Mouse (Mus musculus) bone marrow macrophage, adult 2 months (primary cell): Measurements from ENCODE around the gene Zfp518a. TPM values are rescaled to one million over a fixed set of nuclear protein-coding genes. Genes with fewer than 3 reads are reported as not detected.

Experiments used
- H3K27ac ChIP-seq: 2 replicates; pipeline ENCODE4 v1.5.1; 2012; ENCODE audit warnings: low read depth, low read length; ENCODE audit not compliant: insufficient read depth
- H3K4me1 ChIP-seq: 2 replicates; pipeline ENCODE4 v1.6.1; 2012; ENCODE audit warnings: low read length; ENCODE audit not compliant: control insufficient read depth, insufficient read depth
- H3K4me3 ChIP-seq: 2 replicates; pipeline ENCODE4 v1.5.1; 2012; ENCODE audit warnings: mild to moderate bottlenecking, low read length, moderate library complexity; ENCODE audit not compliant: insufficient read depth
- CTCF ChIP-seq: IDR thresholded peaks from 2 replicates; pipeline ENCODE4 v1.5.1; 2012; ENCODE audit warnings: low read depth, mild to moderate bottlenecking, low read length, moderate library complexity
- POLR2A ChIP-seq: IDR thresholded peaks from 2 replicates; pipeline ENCODE4 v1.6.1; 2012; ENCODE audit warnings: mild to moderate bottlenecking, low read depth, low read length, borderline replicate concordance
- polyA plus RNA-seq: library from polyadenylated mRNA; stranded (reverse); fragments of >200 nt; gene quantifications from 2 replicates; pipeline ENCODE4 v1.2.4, GENCODE M21; 2012; ENCODE audit not compliant: missing spikeins, insufficient read depth, insufficient read length

Zfp518a gene
- polyA plus RNA-seq, 1 experiment, result 13.2 TPM

GRCm38 (mm10) chr19:40964936-40965850 lies 70.7 kb downstream of the Zfp518a start:
- TF ChIP-seq CTCF (no peak), POLR2A (no peak)
- Histone ChIP-seq H3K4me1 (peaks cover 46% of the 10 kb centered on the region), H3K4me3 (no peak overlapping the region), H3K27ac (peak overlapping the region; percentile 79)

Other genes with a start within 250 kb of the Zfp518a start
- not detected in 2 replicates for gene Cc2d2b, start 146.0 kb upstream of the Zfp518a start, polyA plus RNA-seq
- gene Ccnj, start 63.4 kb upstream of the Zfp518a start, polyA plus RNA-seq, result 3.6 and 3.8 TPM in 2 replicates
- 95.2 and 101 TPM in 2 replicates for gene Blnk, start 99.8 kb downstream of the Zfp518a start, polyA plus RNA-seq
- gene Dntt, start 134.6 kb downstream of the Zfp518a start, polyA plus RNA-seq, result not detected in 2 replicates
- not detected in 2 replicates for gene Opalin, start 182.4 kb downstream of the Zfp518a start, polyA plus RNA-seq